Mouse (Mus musculus) olfactory bulb, adult 2 months (tissue): ENCODE measurements around the gene Slc2a9. TPM values are rescaled to one million over a fixed set of nuclear protein-coding genes. Genes with fewer than 3 reads are reported as not detected.

Source experiments
- H3K27ac ChIP-seq: fragments of 200-500 bp; 2 replicates; pipeline ENCODE4 v1.5.1; 2012; ENCODE audit warnings: low read depth, low read length; ENCODE audit not compliant: insufficient read depth
- H3K4me1 ChIP-seq: fragments of 200-500 bp; 2 replicates; pipeline ENCODE4 v1.6.1; 2012; ENCODE audit warnings: low read length; ENCODE audit not compliant: control insufficient read depth, insufficient read depth
- H3K4me3 ChIP-seq: fragments of 200-500 bp; 2 replicates; pipeline ENCODE4 v1.5.1; 2012; ENCODE audit warnings: mild to moderate bottlenecking, low read depth, low read length, moderate library complexity; ENCODE audit not compliant: insufficient read depth
- CTCF ChIP-seq: fragments of 200-500 bp; IDR thresholded peaks from 2 replicates; pipeline ENCODE4 v1.5.1; 2012; ENCODE audit warnings: low read depth, mild to moderate bottlenecking, low read length, moderate library complexity; ENCODE audit not compliant: insufficient read depth
- POLR2A ChIP-seq: fragments of 200-500 bp; IDR thresholded peaks from 2 replicates; pipeline ENCODE4 v1.6.1; 2012; ENCODE audit warnings: mild to moderate bottlenecking, low read depth, low read length, moderate library complexity; ENCODE audit not compliant: insufficient read depth
- WGBS: fragments of 180-500 bp; shearing (Covaris S2); methylation state at CpG from one replicate; pipeline ENCODE4 v1.1.7; 2018; 5-methylcytosine and 5-hydroxymethylcytosine counted together
- polyA plus RNA-seq: library from polyadenylated mRNA; stranded (reverse); fragments of >200 nt; gene quantifications from 2 replicates; pipeline ENCODE4 v1.2.4, GENCODE M21; 2012; ENCODE audit warnings: low replicate concordance; ENCODE audit not compliant: missing spikeins, insufficient read depth, insufficient read length

Slc2a9 gene
- polyA plus RNA-seq, 1 experiment: not detected

- WGBS: 26% methylated on average over 22 of the region's 22 CpGs
- TF ChIP-seq POLR2A (no peak), CTCF (no peak)
- H3K4me3 ChIP-seq: peak overlapping the region; percentile 42
- H3K27ac ChIP-seq: peak overlapping the region; percentile 57
- H3K4me1 ChIP-seq: peaks cover 17% of the 10 kb centered on the region
These were observed 22.8 kb downstream of the Slc2a9 start for GRCm38 (mm10) chr5:38479908-38480725.

- peak overlapping the region; percentile 42 for H3K4me3 ChIP-seq
- H3K4me1 ChIP-seq: peaks cover 17% of the 10 kb centered on the region
- H3K27ac ChIP-seq: peak overlapping the region; percentile 57; the same call in 1 of the 2 replicates
These were observed 23.4 kb downstream of the Slc2a9 start for GRCm38 (mm10) chr5:38479545-38479907.

GRCm38 (mm10) chr5:38479027-38479426 lies 23.9 kb downstream of the Slc2a9 start:
- Histone ChIP-seq H3K4me1 (peaks cover 17% of the 10 kb centered on the region), H3K27ac (no peak overlapping the region), H3K4me3 (no peak overlapping the region)
- 37% methylated on average over 4 of the region's 4 CpGs for WGBS
- no peak for TF ChIP-seq POLR2A
- no peak for TF ChIP-seq CTCF

GRCm38 (mm10) chr5:38477731-38478445 lies 25.1 kb downstream of the Slc2a9 start:
- no peak overlapping the region for H3K27ac ChIP-seq
- TF ChIP-seq POLR2A (no peak), CTCF (no peak)
- no peak overlapping the region for H3K4me3 ChIP-seq
- peaks cover 17% of the 10 kb centered on the region for H3K4me1 ChIP-seq
- 85% methylated on average over 7 of the region's 7 CpGs for WGBS

GRCm38 (mm10) chr5:38476861-38477565 lies 25.9 kb downstream of the Slc2a9 start:
- TF ChIP-seq CTCF: no peak
- TF ChIP-seq POLR2A: no peak
- H3K4me1 ChIP-seq: peaks cover 17% of the 10 kb centered on the region
- WGBS: 91% methylated on average over 25 of the region's 25 CpGs
- H3K4me3 ChIP-seq: no peak overlapping the region
- no peak overlapping the region for H3K27ac ChIP-seq

- 95% methylated on average over 6 of the region's 6 CpGs for WGBS
- no peak overlapping the region for H3K4me3 ChIP-seq
- no peak for TF ChIP-seq CTCF
- no peak for TF ChIP-seq POLR2A
- H3K27ac ChIP-seq: no peak overlapping the region
- H3K4me1 ChIP-seq: peaks cover 2% of the 10 kb centered on the region; the same call in 1 of the 2 replicates
These were observed 32.1 kb downstream of the Slc2a9 start for GRCm38 (mm10) chr5:38470881-38471280.

- Histone ChIP-seq H3K4me1 (peaks cover 2% of the 10 kb centered on the region; the same call in 1 of the 2 replicates), H3K4me3 (no peak overlapping the region), H3K27ac (no peak overlapping the region)
- peak; percentile 43; the same call in 1 of the 2 replicates for TF ChIP-seq CTCF
- TF ChIP-seq POLR2A: no peak
- 33% methylated on average over 5 of the region's 5 CpGs for whole genome bisulfite sequencing
These were observed 32.9 kb downstream of the Slc2a9 start for GRCm38 (mm10) chr5:38469891-38470578.

GRCm38 (mm10) chr5:38466569-38467110 lies 36.3 kb downstream of the Slc2a9 start:
- H3K4me1 ChIP-seq: peaks cover 2% of the 10 kb centered on the region; the same call in 1 of the 2 replicates
- no peak overlapping the region for H3K4me3 ChIP-seq
- 95% methylated on average over 5 of the region's 5 CpGs for WGBS
- no peak overlapping the region for H3K27ac ChIP-seq
- TF ChIP-seq POLR2A (no peak), CTCF (no peak)

- no peaks in the 10 kb centered on the region for H3K4me1 ChIP-seq
- 86% methylated on average over 5 of the region's 5 CpGs for WGBS
- TF ChIP-seq CTCF (no peak), POLR2A (no peak)
- H3K4me3 ChIP-seq: no peak overlapping the region
- H3K27ac ChIP-seq: no peak overlapping the region
These were observed 41.7 kb downstream of the Slc2a9 start for GRCm38 (mm10) chr5:38461261-38461660.
